12 mouse cellular contexts compared by ENCODE assay signal in the genomic region with DNA sequence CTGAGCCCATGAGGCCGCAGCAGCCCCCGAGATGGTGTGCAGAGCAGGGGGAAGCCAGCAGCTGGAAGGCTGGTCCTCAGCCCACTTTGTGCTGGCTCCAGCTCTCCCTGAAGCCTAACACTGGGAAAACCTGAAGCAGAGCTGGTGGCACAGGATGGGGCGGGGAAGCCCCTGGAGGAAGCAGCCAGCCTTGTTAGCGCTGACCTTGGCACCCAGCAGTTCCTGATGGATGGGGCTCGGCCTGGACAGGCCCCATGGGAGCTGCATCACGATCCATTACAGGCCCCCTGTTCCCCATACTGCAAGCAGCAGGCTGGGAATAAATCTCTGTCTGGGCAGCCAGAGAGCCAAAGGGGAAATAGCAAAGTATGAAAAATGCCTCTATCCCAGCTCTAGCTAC. TPM values are rescaled to one million over a fixed set of nuclear protein-coding genes. Genes with fewer than 3 reads are reported as not detected.
DNase-seq lines count a peak whose midpoint lies in the region; ATAC-seq and TF ChIP-seq lines count a peak whose summit lies in the region.
"Had no signal": no experiment of that assay in that cellular context is flagged by ENCODE, and none has a peak within 500 bp of the region (broad histone marks: within the 10 kb centered on the region; RNA-seq: fewer than 3 reads in every experiment).

No protein-coding gene starts in this region.

- no peaks in the 10 kb centered on the region for H3K36me3 ChIP-seq in liver, embryonic 11.5 days (ENCODE audit: control insufficient read depth, insufficient read depth, low read length)
- H3K36me3 ChIP-seq in liver, postnatal 0 days (replicated peaks; ENCODE audit: insufficient read depth, low read length): no peaks in the 10 kb centered on the region
- no peaks in the 10 kb centered on the region for H3K36me3 ChIP-seq in limb, embryonic 12.5 days
- H3K36me3 ChIP-seq: heart, embryonic 13.5 days had no signal

- H3K27ac ChIP-seq in liver, embryonic 11.5 days (ENCODE audit: low read depth, low read length): no peak overlapping the region
- H3K27ac ChIP-seq in liver, postnatal 0 days (ENCODE audit: low read depth): no peak overlapping the region
- no peak overlapping the region for H3K27ac ChIP-seq in limb, embryonic 12.5 days
- H3K27ac ChIP-seq: heart, embryonic 13.5 days; liver, embryonic 14.5 days had no signal

- no peak for TF ChIP-seq CTCF in liver, postnatal 0 days (IDR thresholded peaks at IDR 0.05; ENCODE audit: low read depth)

- WGBS in liver, embryonic 11.5 days: 21% methylated on average over 6 of the region's 6 CpGs
- 38% methylated on average over 6 of the region's 6 CpGs for WGBS in liver, postnatal 0 days (ENCODE audit: insufficient replicate concordance)
- WGBS in limb, embryonic 12.5 days: 5% methylated on average over 6 of the region's 6 CpGs

- H3K9ac ChIP-seq in liver, embryonic 11.5 days (ENCODE audit: low read depth, low read length): no peak overlapping the region
- H3K9ac ChIP-seq in liver, postnatal 0 days (replicated peaks): no peak overlapping the region
- peak overlapping the region; percentile 47; the same call in 1 of the 2 replicates for H3K9ac ChIP-seq in limb, embryonic 12.5 days (replicated peaks)
- H3K9ac ChIP-seq: heart, embryonic 13.5 days; liver, embryonic 14.5 days had no signal

- no peak for TF ChIP-seq EP300 in liver, postnatal 0 days (IDR thresholded peaks at IDR 0.05; ENCODE audit: low read depth)

- H3K4me1 ChIP-seq in liver, embryonic 11.5 days (replicated peaks; ENCODE audit: control insufficient read depth, insufficient read depth, low read length): no peaks in the 10 kb centered on the region
- no peaks in the 10 kb centered on the region for H3K4me1 ChIP-seq in liver, postnatal 0 days (ENCODE audit: insufficient read depth)
- peaks cover 28% of the 10 kb centered on the region for H3K4me1 ChIP-seq in limb, embryonic 12.5 days (replicated peaks)

- H3K4me3 ChIP-seq in liver, embryonic 11.5 days (ENCODE audit: low read depth, low read length): no peak overlapping the region
- H3K4me3 ChIP-seq in liver, postnatal 0 days (ENCODE audit: low read depth, low read length): no peak overlapping the region
- no peak overlapping the region for H3K4me3 ChIP-seq in limb, embryonic 12.5 days (replicated peaks)
- H3K4me3 ChIP-seq: heart, embryonic 13.5 days; myocyte had no signal

- H3K4me2 ChIP-seq in liver, embryonic 11.5 days: no peak overlapping the region
- H3K4me2 ChIP-seq in liver, postnatal 0 days (ENCODE audit: low read depth, low read length): no peak overlapping the region
- 0 out of 2 replicates have a peak overlapping the region, but pooled peaks have one; percentile 10 for H3K4me2 ChIP-seq in limb, embryonic 12.5 days
- H3K4me2 ChIP-seq: heart, embryonic 13.5 days had no signal

- no peak for ATAC-seq in liver, embryonic 11.5 days (replicated peaks; ENCODE audit: low FRiP score)
- no peak for ATAC-seq in liver, postnatal 0 days
- ATAC-seq in limb, embryonic 12.5 days (ENCODE audit: insufficient number of reproducible peaks, insufficient read depth, low FRiP score, low TSS enrichment, low read depth): no peak
- ATAC-seq: forebrain, embryonic 14.5 days had no signal

- H3K27me3 ChIP-seq in liver, embryonic 11.5 days (replicated peaks; ENCODE audit: control insufficient read depth, insufficient read depth, low read length): peaks cover 15% of the 10 kb centered on the region
- H3K27me3 ChIP-seq in liver, postnatal 0 days (ENCODE audit: insufficient read depth, low read length): no peaks in the 10 kb centered on the region
- H3K27me3 ChIP-seq in limb, embryonic 12.5 days: peaks cover 96% of the 10 kb centered on the region

- peak; percentile 38 for DNase-seq in liver, embryonic 11.5 days (ENCODE audit: low spot score)
- no peak for DNase-seq in liver, postnatal 0 days
- peak; percentile 46 to 69 for DNase-seq in adrenal gland, adult (ENCODE audit: inconsistent age in 2 of 2, low spot score in 1 of 2)
- peak; percentile 62 for DNase-seq in embryo, embryonic 11 days
- no peak for DNase-seq in urinary bladder, adult 18-20 months (ENCODE audit: low spot score in 2 of 2)
- no peak for DNase-seq in yolk sac, embryonic 10.5 days (ENCODE audit: low spot score)
- DNase-seq: thymus, postnatal 36 days had no signal

- no peaks in the 10 kb centered on the region for H3K9me3 ChIP-seq in liver, embryonic 11.5 days (ENCODE audit: control insufficient read depth, low read length)
- no peaks in the 10 kb centered on the region for H3K9me3 ChIP-seq in liver, postnatal 0 days (ENCODE audit: low read length)
- H3K9me3 ChIP-seq in limb, embryonic 12.5 days: no peaks in the 10 kb centered on the region
- H3K9me3 ChIP-seq: heart, embryonic 13.5 days had no signal

RNA-seq across cellular contexts. Expression of gene Barhl1, which starts 58.1 kb away (rescaled TPM):
- polyA plus RNA-seq in liver, embryonic 11.5 days (2014; fragmentation: Nextera tagmentation; extraction: Ambion mirVana): not detected in 2 replicates
- polyA plus RNA-seq in liver, postnatal 0 days (2015; fragmentation: Nextera tagmentation; extraction: Ambion mirVana): not detected in 2 replicates
- polyA plus RNA-seq in limb, embryonic 12.5 days (2016; fragmentation: Nextera tagmentation; extraction: Ambion mirVana): not detected in 2 replicates
- polyA plus RNA-seq: heart, embryonic 13.5 days; liver, embryonic 14.5 days had no signal

Comparison
In these comparisons a context has a peak if more than half of its experiments do, and no peak if none do; other contexts are left out.
1. DNase-seq: peak in liver, embryonic 11.5 days (single experiment), adrenal gland, adult (2 of 2) and embryo, embryonic 11 days (single experiment); none in liver, postnatal 0 days (single experiment), urinary bladder, adult 18-20 months (0 of 2) and yolk sac, embryonic 10.5 days (single experiment).